Comparison of ENCODE assay signal across 8 mouse cellular contexts in genomic region chr16:91646681-91647419, GRCm38 (mm10). TPM values are rescaled to one million over a fixed set of nuclear protein-coding genes. Genes with fewer than 3 reads are reported as not detected.
DNase-seq lines count a peak whose midpoint lies in the region; ATAC-seq lines count a peak whose summit lies in the region.

Gene Gart, minus strand, starts transcription at chr16:91646952.

- H3K9me3 ChIP-seq in hindbrain, embryonic 15.5 days: no peaks in the 10 kb centered on the region

- peak within 1 kb of the TSS; percentile 98 for H3K27ac ChIP-seq in hindbrain, embryonic 15.5 days (replicated peaks)

- H3K4me2 ChIP-seq in hindbrain, embryonic 15.5 days: peak within 1 kb of the TSS; percentile 79

- H3K36me3 ChIP-seq in hindbrain, embryonic 15.5 days: peaks cover 8% of the 10 kb centered on the region

- peak within 1 kb of the TSS; percentile 93 for H3K4me3 ChIP-seq in hindbrain, embryonic 15.5 days

- H3K27me3 ChIP-seq in hindbrain, embryonic 15.5 days: no peaks in the 10 kb centered on the region

- peak within 1 kb of the TSS; percentile 77 for H3K9ac ChIP-seq in hindbrain, embryonic 15.5 days

- DNase-seq in R1 (ENCODE audit: low read depth, low spot score): peak; percentile 89
- peak; percentile 95 to 97 for DNase-seq in cerebellum, postnatal 25 days
- peak; percentile 92 to 93 for DNase-seq in frontal cortex, postnatal 36 days (ENCODE audit: low spot score in 2 of 2)
- peak; percentile 88 for DNase-seq in left cerebral cortex, adult 11 months (ENCODE audit: low spot score)
- DNase-seq in lung, postnatal 4 days: peak; percentile 95 to 97
- peak; percentile 74 for DNase-seq in retina, postnatal 7 days (ENCODE audit: low read depth, low spot score)
- peak; percentile 74 for DNase-seq in urinary bladder, postnatal 10 days (ENCODE audit: low spot score)

- ATAC-seq in hindbrain, embryonic 15.5 days (ENCODE audit: low FRiP score, low read depth): peak; percentile 90

- H3K4me1 ChIP-seq in hindbrain, embryonic 15.5 days (replicated peaks): peaks cover 25% of the 10 kb centered on the region

- WGBS in hindbrain, embryonic 15.5 days: under 1% methylated on average over 59 of the region's 59 CpGs

RNA-seq across cellular contexts. Expression of gene Gart, which starts in this region (rescaled TPM):
- 56.7 and 59.1 TPM in 2 replicates for polyA plus RNA-seq in hindbrain, embryonic 15.5 days (2015; fragmentation: Nextera tagmentation; extraction: Ambion mirVana)

Comparison
In these comparisons a context has a peak if more than half of its experiments do, and no peak if none do; other contexts are left out.
1. Peak in every context shown above with its lines: DNase-seq, ATAC-seq, H3K4me3 ChIP-seq and H3K27ac ChIP-seq.